Mouse (Mus musculus): Measurements from ENCODE around the gene Tmem94. TPM values are rescaled to one million over a fixed set of nuclear protein-coding genes. Genes with fewer than 3 reads are reported as not detected.
"Not testable (repeated sequence)": the region's sequence is repeated elsewhere in the genome, so short reads cannot be mapped to it uniquely, and the experiment has no call there.

The Tmem94 gene
- polyA plus RNA-seq, 1 experiment, result 23.0 TPM

DNA sequence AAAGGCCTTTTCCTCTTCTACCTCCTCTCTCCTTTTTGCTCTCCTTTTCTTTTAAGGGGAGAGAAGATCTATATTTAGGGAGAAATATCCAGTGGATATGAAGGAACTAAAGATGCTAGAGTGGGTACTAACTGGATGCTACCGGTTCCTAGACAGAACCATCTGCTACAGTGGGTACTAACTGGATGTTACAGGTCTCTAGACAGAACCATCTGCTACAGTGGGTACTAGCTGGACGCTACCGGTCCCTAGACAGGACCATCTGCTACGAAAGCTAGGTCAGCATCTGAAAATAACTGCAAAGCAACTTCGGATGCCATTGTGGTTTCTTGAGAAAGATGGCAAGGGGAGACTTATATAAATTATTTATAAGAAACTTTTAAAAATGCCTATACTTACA lies 15.4 kb upstream of the Tmem94 start:
- H3K4me3 ChIP-seq (ENCODE audit: insufficient read depth, low read depth, low read length), result no peak overlapping the region
- H3K4me1 ChIP-seq (ENCODE audit: control insufficient read depth, insufficient read depth, insufficient read length, low read length), result no peaks in the 10 kb centered on the region
- no peak overlapping the region for H3K27ac ChIP-seq (replicated peaks; ENCODE audit: low read depth, low read length)

DNA sequence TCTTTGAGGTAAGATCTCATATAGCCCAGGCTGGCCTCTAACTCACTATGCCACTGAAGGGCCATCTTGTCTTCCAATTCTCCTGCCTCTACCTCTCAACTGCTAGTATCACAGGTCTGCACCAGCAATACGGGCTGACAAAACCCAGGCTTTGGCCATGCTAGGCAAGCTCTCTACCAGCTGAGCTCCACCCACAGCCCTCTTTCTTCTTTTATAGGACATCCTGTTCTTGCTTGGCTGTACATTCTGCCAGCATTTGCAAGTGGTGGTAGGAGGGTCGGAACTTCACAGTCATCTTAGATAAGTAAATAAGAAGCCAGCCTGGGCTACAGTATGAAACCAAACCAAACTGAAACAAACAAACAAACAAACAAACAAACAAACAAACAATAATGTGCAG lies 13.5 kb upstream of the Tmem94 start:
- Histone ChIP-seq H3K4me1 (ENCODE audit: control insufficient read depth, insufficient read depth, insufficient read length, low read length) (no peaks in the 10 kb centered on the region), H3K4me3 (ENCODE audit: insufficient read depth, low read depth, low read length) (no peak overlapping the region), H3K27ac (replicated peaks; ENCODE audit: low read depth, low read length) (no peak overlapping the region)

DNA sequence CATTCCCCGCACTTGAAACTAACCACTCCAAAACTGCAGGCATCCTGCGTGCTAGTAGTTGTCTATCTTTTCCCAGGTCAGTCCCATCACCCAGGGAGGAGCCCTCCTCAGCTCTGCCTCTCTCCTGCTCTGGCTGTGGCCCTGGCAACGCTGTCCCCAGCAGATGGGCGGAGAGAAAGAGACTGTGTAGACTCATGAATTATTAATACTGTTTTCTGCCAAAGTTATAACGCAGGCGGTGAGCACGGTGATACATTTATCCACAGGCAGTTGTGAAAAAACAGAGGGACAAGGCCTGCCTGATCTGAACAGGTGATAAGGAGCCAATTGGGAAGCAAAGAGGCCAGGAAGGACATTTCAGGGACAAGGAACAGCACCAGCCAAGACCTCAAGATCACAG lies 12.6 kb upstream of the Tmem94 start:
- Histone ChIP-seq H3K27ac (replicated peaks; ENCODE audit: low read depth, low read length) (no peak overlapping the region), H3K4me1 (ENCODE audit: control insufficient read depth, insufficient read depth, insufficient read length, low read length) (no peaks in the 10 kb centered on the region), H3K4me3 (ENCODE audit: insufficient read depth, low read depth, low read length) (no peak overlapping the region)

DNA sequence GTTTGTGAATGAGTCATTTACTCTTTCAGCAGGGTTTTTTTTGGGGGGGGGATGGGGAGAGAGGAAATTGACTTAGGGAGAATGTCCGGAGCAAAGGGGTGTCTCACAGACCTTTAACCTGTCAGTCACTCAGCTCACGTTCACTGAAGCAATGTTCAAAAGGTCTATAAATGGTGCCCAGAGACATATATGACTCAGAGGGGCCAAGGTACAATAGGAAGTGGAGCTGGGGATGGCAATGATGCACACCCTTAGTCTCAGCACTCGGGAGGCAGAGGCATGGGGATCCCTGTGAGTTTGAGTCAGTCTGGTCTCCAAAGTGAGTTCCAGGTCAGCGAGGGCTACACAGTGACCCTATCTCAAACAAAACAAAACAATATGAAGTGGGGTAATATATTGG lies 11.7 kb upstream of the Tmem94 start:
- Histone ChIP-seq H3K27ac (replicated peaks; ENCODE audit: low read depth, low read length) (no peak overlapping the region), H3K4me3 (ENCODE audit: insufficient read depth, low read depth, low read length) (no peak overlapping the region), H3K4me1 (ENCODE audit: control insufficient read depth, insufficient read depth, insufficient read length, low read length) (no peaks in the 10 kb centered on the region)

DNA sequence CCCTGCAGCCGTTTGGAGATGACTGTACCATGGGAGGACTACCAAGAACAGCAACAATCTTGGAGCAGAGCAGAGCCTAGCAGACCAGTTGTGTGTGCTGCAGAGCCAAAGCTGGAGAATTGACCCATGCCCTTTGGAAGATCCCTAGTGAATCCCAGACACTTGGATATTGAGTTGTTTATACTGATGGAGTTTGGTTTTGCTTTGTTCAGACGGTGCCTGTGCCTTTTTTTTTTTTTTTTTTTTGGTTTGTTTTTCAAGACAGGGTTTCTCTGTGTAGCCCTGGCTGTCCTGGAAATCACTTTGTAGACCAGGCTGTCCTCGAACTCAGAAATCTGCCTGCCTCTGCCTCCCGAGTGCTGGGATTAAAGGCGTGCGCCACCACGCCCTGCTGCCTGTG lies 3.1 kb upstream of the Tmem94 start:
- not testable (repeated sequence) for H3K27ac ChIP-seq (replicated peaks; ENCODE audit: low read depth, low read length); H3K4me3 ChIP-seq (ENCODE audit: insufficient read depth, low read depth, low read length); H3K4me1 ChIP-seq (ENCODE audit: control insufficient read depth, insufficient read depth, insufficient read length, low read length)

DNA sequence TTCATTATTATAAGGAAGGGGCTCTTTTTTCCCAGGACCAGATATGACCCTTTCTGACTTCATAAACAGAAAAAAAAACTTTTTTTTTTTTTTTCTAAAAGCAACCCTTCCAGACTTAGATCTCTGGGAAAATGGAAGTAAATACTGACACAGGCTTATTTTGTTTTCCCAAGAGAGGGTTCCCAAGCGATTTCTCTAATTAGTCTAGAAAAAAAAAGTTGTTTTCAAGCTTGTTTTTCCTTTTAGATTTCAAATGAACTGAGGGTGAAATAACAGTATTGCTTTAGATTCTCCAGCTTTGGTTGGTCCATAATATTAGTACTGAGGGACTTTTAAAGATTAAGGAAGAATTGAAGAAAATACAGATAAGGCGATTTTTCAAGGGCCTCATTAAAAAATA lies 535 bp upstream of the Tmem94 start:
- Histone ChIP-seq H3K27ac (replicated peaks; ENCODE audit: low read depth, low read length) (0 out of 2 replicates have a peak overlapping the region, but pooled peaks have one; percentile 36), H3K4me3 (ENCODE audit: insufficient read depth, low read depth, low read length) (peak overlapping the region; percentile 44), H3K4me1 (ENCODE audit: control insufficient read depth, insufficient read depth, insufficient read length, low read length) (peaks cover 8% of the 10 kb centered on the region)

DNA sequence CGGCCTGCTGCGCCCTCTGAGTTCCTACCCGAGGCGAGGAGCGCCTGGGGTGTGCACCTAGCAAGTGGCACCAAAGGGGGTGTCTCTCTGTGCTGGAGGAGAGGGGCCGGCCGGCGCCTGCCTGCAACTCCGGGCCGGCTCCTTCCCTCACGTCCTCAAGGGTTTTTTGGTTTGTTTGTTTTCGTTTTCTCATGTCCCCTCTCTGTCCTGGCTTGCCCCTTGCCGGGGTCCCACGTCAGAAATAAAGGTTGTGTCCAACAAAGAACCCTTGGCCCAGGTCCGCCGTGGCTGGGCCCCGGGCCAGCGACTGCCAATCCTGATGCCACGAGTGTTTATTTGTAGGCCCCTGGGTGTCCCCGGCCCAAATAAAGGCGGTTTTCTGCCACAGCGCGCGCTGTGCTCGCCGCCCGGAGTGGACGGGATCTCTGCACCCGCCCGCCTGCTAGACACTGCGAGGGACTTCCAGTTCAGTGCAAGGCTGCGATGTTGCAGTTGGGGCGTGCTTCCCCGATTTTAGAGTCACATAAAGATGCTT lies 441 bp downstream of the Tmem94 start:
- peak overlapping the region; percentile 71 for H3K4me3 ChIP-seq (ENCODE audit: insufficient read depth, low read depth, low read length)
- peaks cover 14% of the 10 kb centered on the region for H3K4me1 ChIP-seq (ENCODE audit: control insufficient read depth, insufficient read depth, insufficient read length, low read length)
- H3K27ac ChIP-seq (replicated peaks; ENCODE audit: low read depth, low read length), result peak overlapping the region; percentile 66

DNA sequence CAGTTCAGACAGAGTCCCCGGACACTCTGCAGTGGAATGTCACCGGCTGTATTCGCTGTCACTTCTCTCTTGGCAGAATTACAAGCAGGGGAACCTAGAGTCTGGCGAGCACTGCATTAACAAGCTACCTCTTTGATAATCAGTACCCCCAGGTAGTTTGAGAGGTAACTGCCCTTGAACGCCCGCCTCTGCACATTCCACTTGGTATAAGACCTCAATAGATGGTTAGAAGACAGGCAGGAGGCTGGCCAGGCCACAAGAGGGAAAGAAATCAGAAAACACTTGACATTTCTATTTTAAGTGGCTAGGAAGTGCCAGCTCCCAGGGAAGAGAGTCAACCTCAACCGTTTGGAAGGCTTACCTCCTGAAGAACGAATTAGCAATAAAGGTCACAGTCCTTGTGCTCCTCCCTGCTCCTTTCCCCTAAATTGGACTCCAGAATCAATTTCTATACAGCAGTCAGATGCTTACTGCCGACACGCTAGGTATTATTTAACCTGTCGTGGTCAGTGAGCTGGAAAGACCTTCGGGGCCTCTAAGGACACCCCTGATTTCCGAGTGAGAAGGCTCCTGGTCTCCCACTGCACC lies 1.2 kb downstream of the Tmem94 start:
- Histone ChIP-seq H3K4me1 (ENCODE audit: control insufficient read depth, insufficient read depth, insufficient read length, low read length) (peaks cover 16% of the 10 kb centered on the region), H3K27ac (replicated peaks; ENCODE audit: low read depth, low read length) (peak overlapping the region; percentile 66), H3K4me3 (ENCODE audit: insufficient read depth, low read depth, low read length) (peak overlapping the region; percentile 71)

DNA sequence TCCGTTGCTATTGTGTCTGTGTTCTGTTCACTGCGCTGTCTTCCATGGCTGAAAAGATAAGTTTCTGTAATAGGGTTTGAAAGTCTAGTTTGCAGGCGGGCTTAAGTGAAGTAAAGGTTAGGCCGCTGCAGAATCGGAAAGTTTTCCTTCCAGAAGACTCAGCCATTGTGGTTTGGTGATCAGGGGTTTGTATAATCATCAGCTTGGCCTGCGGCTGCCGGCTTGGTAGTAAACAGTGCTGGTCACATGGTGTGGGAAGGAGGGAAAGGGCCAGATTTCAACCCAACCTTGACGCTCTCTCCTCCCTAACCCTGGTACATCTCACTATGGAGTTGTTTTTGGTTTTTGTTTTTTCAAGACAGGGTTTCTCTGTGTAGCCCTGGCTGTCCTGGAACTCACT lies 1.7 kb downstream of the Tmem94 start:
- Histone ChIP-seq H3K27ac (replicated peaks; ENCODE audit: low read depth, low read length) (peak overlapping the region; percentile 66), H3K4me3 (ENCODE audit: insufficient read depth, low read depth, low read length) (peak overlapping the region; percentile 71)

DNA sequence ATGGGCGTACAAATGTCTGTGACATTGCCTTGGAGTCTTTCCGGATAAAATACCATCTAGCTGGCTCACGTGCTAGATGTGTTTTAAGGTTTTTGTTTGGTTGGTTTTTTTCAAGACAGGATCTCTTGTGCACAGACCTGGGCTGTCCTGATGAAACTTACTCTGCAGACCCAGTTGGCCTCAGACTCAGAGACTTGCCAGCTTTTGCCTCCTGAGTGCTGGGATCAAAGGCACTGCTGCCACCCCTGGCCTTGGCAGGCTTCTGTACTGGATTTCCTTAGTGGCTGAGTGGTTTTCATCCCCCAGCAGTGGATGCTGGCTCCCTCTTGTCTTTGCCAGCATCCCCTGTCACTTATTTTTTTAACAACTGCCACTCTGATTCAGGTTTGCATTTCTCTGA lies 3.7 kb downstream of the Tmem94 start:
- Histone ChIP-seq H3K4me1 (ENCODE audit: control insufficient read depth, insufficient read depth, insufficient read length, low read length) (peaks cover 16% of the 10 kb centered on the region), H3K27ac (replicated peaks; ENCODE audit: low read depth, low read length) (peak overlapping the region; percentile 34; the same call in 1 of the 2 replicates), H3K4me3 (ENCODE audit: insufficient read depth, low read depth, low read length) (no peak overlapping the region)

More for the DNA sequence above, 1.7 kb downstream of the Tmem94 start:
- peaks cover 16% of the 10 kb centered on the region for H3K4me1 ChIP-seq (ENCODE audit: control insufficient read depth, insufficient read depth, insufficient read length, low read length)

DNA sequence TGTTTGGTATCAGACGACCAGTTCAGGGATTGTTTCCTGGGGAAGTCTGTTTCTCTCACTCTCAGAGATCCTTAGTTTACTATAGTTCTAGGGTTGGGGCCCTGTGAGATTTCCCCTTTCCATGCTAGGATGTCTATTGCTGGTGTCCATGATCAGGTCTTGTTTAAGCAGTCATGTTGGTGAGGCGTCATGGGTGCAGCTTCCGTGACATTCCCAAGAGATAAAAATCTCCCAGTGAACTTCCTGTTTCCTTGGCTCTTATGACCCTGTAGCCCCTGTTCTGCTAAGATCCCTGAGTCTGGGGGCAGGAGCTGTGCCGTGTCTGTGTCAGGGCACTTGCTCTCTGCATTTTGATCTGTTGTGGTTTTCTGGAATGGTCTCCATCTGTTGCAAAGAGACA lies 9.4 kb downstream of the Tmem94 start:
- H3K4me1 ChIP-seq (ENCODE audit: control insufficient read depth, insufficient read depth, insufficient read length, low read length), result peaks cover 34% of the 10 kb centered on the region
- H3K27ac ChIP-seq (replicated peaks; ENCODE audit: low read depth, low read length), result no peak overlapping the region; the same call in 1 of the 2 replicates
- H3K4me3 ChIP-seq (ENCODE audit: insufficient read depth, low read depth, low read length), result no peak overlapping the region

DNA sequence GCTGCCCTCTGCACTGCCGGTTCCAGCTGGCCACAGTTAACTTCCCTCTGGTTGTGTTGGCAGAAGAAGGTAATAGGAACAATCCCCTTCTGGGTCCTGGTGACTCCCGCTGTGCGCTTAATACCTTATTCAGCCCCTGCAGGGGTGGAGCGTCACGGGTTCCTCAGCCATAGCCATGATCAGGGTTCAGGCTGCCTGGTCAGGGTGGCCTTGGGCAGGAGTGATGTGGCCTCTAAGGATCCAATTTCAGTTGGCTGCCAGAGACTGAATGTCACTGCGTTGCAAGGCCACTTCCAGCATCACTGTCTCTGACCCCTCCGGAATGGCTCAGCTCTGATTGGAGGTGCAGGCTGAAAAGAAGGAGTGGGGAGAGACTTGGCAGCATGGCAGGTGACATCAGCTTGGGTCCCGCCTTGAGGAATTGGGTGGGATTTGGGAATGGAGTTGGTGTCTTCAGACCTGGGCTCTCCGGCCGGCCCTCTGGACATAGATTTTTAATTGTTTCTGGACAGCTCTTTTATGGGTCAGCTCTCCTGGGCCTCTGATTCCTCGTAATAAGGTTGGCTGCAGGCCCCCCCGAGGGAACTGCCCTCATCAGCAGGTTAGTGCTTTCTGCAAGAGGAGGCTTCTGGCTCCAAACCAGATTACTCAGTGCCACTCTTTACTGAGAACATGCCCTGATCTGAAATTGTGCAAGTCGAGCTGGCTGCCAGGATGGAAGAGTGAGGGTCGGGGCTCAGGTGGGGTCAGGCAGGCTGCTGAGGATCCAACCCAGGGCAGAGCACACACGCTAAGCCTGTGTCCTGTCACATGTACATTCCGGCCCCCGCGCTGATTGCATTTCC lies 10.8 kb downstream of the Tmem94 start:
- 0 out of 2 replicates have a peak overlapping the region, but pooled peaks have one; percentile 2 for H3K4me3 ChIP-seq (ENCODE audit: insufficient read depth, low read depth, low read length)
- peak overlapping the region; percentile 72 for H3K27ac ChIP-seq (replicated peaks; ENCODE audit: low read depth, low read length)
- H3K4me1 ChIP-seq (ENCODE audit: control insufficient read depth, insufficient read depth, insufficient read length, low read length), result peaks cover 36% of the 10 kb centered on the region

DNA sequence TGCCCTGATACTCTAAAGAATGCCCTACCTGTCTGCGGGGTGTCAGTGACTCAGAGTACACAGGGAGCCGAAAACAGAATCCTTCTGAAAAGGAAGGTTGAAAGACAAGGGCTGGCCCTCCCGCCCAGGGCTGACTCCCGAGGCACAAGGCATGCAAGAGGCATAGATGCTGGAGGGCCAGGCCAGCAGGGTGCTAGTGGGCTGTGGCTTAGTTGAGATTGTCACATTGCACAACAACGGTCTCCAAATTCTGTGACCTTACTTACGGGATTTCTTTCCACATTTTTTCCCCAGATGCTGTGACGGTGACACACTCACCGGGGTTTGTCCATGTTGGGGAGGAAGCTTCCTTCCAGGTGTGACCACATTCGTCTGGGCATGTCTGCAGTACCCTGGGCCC lies 11.7 kb downstream of the Tmem94 start:
- Histone ChIP-seq H3K4me3 (ENCODE audit: insufficient read depth, low read depth, low read length) (no peak overlapping the region), H3K4me1 (ENCODE audit: control insufficient read depth, insufficient read depth, insufficient read length, low read length) (peaks cover 36% of the 10 kb centered on the region), H3K27ac (replicated peaks; ENCODE audit: low read depth, low read length) (no peak overlapping the region)

DNA sequence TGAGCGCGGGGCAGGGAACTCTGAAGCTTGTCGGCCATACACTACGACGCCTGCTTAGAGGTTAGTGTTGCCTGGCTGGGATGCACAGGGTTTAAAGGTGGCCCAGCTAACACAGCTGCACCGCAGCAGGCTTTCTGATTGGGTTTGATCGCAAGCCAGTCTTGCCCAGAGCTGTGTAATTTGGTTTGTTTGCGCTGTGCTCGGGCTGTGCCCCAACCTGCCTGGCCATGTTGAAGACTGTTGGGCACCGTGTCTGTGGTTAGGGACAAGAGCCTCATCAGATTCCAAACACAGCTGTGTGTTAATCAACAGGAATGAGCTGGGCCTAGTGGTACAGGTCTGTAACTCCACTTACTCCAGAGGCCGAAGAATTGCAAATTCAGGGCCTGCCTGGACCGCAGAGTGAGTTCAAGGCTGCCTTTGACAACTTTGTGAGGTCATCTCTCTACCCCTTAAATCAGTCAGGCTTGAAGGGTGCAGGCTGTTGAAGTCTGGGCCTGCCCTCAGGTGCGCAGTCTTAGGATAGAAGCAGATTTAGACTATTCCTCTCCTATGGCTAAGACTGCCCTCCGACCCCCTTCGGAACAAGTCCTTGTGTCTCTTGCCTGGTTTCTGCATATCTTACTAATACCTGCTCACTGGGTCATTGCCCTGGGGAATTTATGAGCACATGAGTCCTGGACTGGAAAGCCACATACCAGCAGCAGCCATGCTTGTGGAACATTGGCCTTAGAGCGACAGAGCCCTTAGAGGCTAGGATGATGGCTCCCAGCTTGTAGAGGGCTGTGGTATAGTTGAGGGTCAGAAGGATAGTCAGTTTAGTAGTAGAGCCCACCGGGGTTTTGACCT lies 12.5 kb downstream of the Tmem94 start:
- H3K4me1 ChIP-seq (ENCODE audit: control insufficient read depth, insufficient read depth, insufficient read length, low read length), result peaks cover 36% of the 10 kb centered on the region
- no peak overlapping the region for H3K27ac ChIP-seq (replicated peaks; ENCODE audit: low read depth, low read length)

DNA sequence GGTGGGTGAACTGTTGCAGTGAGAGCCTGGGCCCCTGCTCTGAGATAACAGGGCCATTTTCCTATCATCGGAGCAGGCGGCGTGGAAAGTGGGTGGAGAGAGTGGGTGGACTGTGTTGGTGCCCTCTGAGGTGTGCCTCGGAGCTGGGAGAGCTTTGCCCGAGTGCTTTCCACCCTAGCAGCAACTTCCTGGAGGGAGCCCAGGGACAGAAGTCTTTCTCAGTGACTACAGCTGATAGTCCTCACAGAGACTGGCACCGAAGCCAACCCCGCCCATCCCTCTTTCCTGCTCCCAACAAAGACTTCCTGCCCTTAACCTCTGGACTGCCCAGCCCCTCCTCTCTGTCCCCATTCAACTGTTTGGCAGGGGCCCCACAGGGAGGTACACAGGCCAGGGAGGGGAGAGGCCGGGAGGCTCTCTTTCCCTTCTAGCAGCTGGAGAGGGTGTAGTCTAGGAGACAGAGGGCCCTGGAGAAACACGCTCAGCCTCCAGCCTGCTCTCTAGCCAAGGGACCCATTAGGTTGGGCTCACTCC lies 13.9 kb downstream of the Tmem94 start:
- H3K27ac ChIP-seq (replicated peaks; ENCODE audit: low read depth, low read length), result peak overlapping the region; percentile 76
- H3K4me3 ChIP-seq (ENCODE audit: insufficient read depth, low read depth, low read length), result no peak overlapping the region
- H3K4me1 ChIP-seq (ENCODE audit: control insufficient read depth, insufficient read depth, insufficient read length, low read length), result peaks cover 36% of the 10 kb centered on the region

More for the DNA sequence above, 12.5 kb downstream of the Tmem94 start:
- no peak overlapping the region for H3K4me3 ChIP-seq (ENCODE audit: insufficient read depth, low read depth, low read length)
